23 mouse cellular contexts compared by ENCODE assay signal in the genomic region with DNA sequence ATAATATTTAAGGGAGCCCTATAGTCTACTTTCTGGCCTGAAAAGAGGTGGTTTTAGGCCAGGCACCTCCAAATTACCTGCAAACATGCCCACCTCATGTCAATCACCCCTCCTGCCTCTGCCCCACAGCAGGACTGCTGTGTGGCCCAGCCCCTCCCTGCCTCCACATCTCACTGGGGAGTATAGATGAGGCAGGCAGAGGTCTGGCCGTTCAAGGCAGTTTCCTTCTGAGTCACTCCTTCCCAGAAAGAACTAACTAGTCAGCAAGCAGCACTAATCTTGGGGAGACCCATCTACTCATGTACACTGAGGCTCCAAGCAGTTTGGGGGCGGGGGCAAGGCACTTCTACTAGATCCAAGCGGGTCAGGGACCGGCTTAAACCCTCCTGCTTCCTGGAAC. TPM values are rescaled to one million over a fixed set of nuclear protein-coding genes. Genes with fewer than 3 reads are reported as not detected.
DNase-seq lines count a peak whose midpoint lies in the region; ATAC-seq lines count a peak whose summit lies in the region.
"Had no signal": no experiment of that assay in that cellular context is flagged by ENCODE, and none has a peak within 500 bp of the region (broad histone marks: within the 10 kb centered on the region; RNA-seq: fewer than 3 reads in every experiment).

No protein-coding gene starts in this region.

- H3K79me2 ChIP-seq in macrophage (ENCODE audit: inconsistent target) = no peaks in the 10 kb centered on the region

- peak; percentile 63 for DNase-seq in 3T3-L1 (ENCODE audit: low read depth, low spot score)
- DNase-seq in 416B (ENCODE audit: low read depth) = peak; percentile 52
- DNase-seq in induced T-regulatory cell, adult 2 months (ENCODE audit: low read depth) = peak; percentile 46
- no peak for DNase-seq in cerebellum, adult 18-20 months
- DNase-seq in lung, postnatal 25 days (ENCODE audit: low spot score) = no peak
- DNase-seq: cerebellum, adult 11-12 months; cerebellum, adult 9-11 months; cerebellum, postnatal 36 days; forebrain, postnatal 0 days; gastrocnemius, postnatal 14 days; heart, adult 2 months; heart, postnatal 36 days had no signal

- H3K4me3 ChIP-seq in macrophage (ENCODE audit: inconsistent target) = no peak overlapping the region
- H3K4me3 ChIP-seq: embryonic facial prominence, embryonic 13.5 days; forebrain, embryonic 13.5 days; heart, adult 2 months; heart, embryonic 12.5 days; hindbrain, embryonic 15.5 days had no signal

- H3K36me3 ChIP-seq in macrophage (ENCODE audit: inconsistent target) = no peaks in the 10 kb centered on the region
- H3K36me3 ChIP-seq: embryonic facial prominence, embryonic 13.5 days; G1E; heart, embryonic 12.5 days; hindbrain, embryonic 15.5 days had no signal

- peak overlapping the region; percentile 38 for H3K27ac ChIP-seq in macrophage
- H3K27ac ChIP-seq: embryonic facial prominence, embryonic 13.5 days; forebrain, embryonic 13.5 days; heart, adult 2 months; hindbrain, embryonic 15.5 days had no signal

- ATAC-seq in erythroblast, adult 5-6 weeks (replicated peaks; ENCODE audit: low FRiP score, poor library complexity, severe bottlenecking) = no peak
- ATAC-seq: forebrain, embryonic 13.5 days; forebrain, postnatal 0 days; inflammation-experienced regulatory T-cells, adult 6 months had no signal

- 71% methylated on average over 4 of the region's 4 CpGs for WGBS in macrophage (ENCODE audit: missing documents)

RNA-seq across cellular contexts. Expression of gene Hilpda, which starts 25.2 kb away (rescaled TPM):
- total RNA-seq in macrophage (2018; cell fraction: chromatin; rRNA removed) = 100 to 1,000 TPM in 3 of 26 experiments, 10 to 100 TPM in 11, 1 to 10 TPM in 12; 1.5 to 133 (median 13.4) TPM
- total RNA-seq in macrophage (2018; cell fraction: cytosol; rRNA removed) = 100 to 1,000 TPM in 6 of 26 experiments, 10 to 100 TPM in 9, 1 to 10 TPM in 11; 4.8 to 279 (median 18.9) TPM
- 100 to 1,000 TPM in 4 of 26 experiments, 10 to 100 TPM in 14, 1 to 10 TPM in 8; 4.2 to 176 (median 17.1) TPM for total RNA-seq in macrophage (2018; cell fraction: nucleus; rRNA removed)
- polyA plus RNA-seq in macrophage (2018) = 5.8 to 22.2 TPM (median 7.5 TPM) in 3 replicates
- total RNA-seq in erythroblast, adult 5-6 weeks (2015; ENCODE audit: low replicate concordance) = 0.96 and 2.7 TPM in 2 replicates
- total RNA-seq in erythroblast, adult 5-6 weeks (2017; ENCODE audit: low replicate concordance) = 2.0 TPM in 1 of 2 replicates, not detected in the other

RNA-seq across cellular contexts. Expression of gene Impdh1, which starts 30.9 kb away (rescaled TPM):
- total RNA-seq in macrophage (2018; cell fraction: chromatin; rRNA removed) = 10 to 100 TPM in 12 of 26 experiments, 1 to 10 TPM in 14; 1.9 to 29.1 (median 9.6) TPM
- 10 to 100 TPM in 13 of 26 experiments, 1 to 10 TPM in 13; 4.0 to 17.9 (median 10.1) TPM for total RNA-seq in macrophage (2018; cell fraction: cytosol; rRNA removed)
- 10 to 100 TPM in 11 of 26 experiments, 1 to 10 TPM in 15; 2.9 to 28.9 (median 8.6) TPM for total RNA-seq in macrophage (2018; cell fraction: nucleus; rRNA removed)
- 7.3 to 22.6 TPM (median 9.2 TPM) in 3 replicates for polyA plus RNA-seq in macrophage (2018)
- 9.6 and 12.3 TPM in 2 replicates for total RNA-seq in erythroblast, adult 5-6 weeks (2015; ENCODE audit: low replicate concordance)
- 11.2 and 34.7 TPM in 2 replicates for total RNA-seq in erythroblast, adult 5-6 weeks (2017; ENCODE audit: low replicate concordance)

RNA-seq across cellular contexts. Expression of gene Fam71f2, which starts 32.3 kb away (rescaled TPM):
- 1 to 10 TPM in 7 of 26 experiments, under 1 TPM in 1, not detected in 18; 0.55 to 4.0 (median 2.3) TPM for total RNA-seq in macrophage (2018; cell fraction: chromatin; rRNA removed)
- total RNA-seq in macrophage (2018; cell fraction: cytosol; rRNA removed) = under 1 TPM in 3 of 26 experiments, not detected in 23; 0.10 to 0.18 (median 0.16) TPM
- 1 to 10 TPM in 6 of 26 experiments, under 1 TPM in 3, not detected in 17; 0.76 to 4.0 (median 1.1) TPM for total RNA-seq in macrophage (2018; cell fraction: nucleus; rRNA removed)
- not detected in 3 replicates for polyA plus RNA-seq in macrophage (2018)
- total RNA-seq in erythroblast, adult 5-6 weeks (2015; ENCODE audit: low replicate concordance) = not detected in 2 replicates
- total RNA-seq in erythroblast, adult 5-6 weeks (2017; ENCODE audit: low replicate concordance) = not detected in 2 replicates
- total RNA-seq: adrenal gland, adult 18-20 months; adrenal gland, postnatal 14 days; gastrocnemius, adult 18-20 months; heart, adult 2 months had no signal
- polyA plus RNA-seq: G1E had no signal

Comparison
In these comparisons a context has a peak if more than half of its experiments do, and no peak if none do; other contexts are left out.
1. DNase-seq: peak in 3T3-L1 (single experiment), 416B (single experiment) and induced T-regulatory cell, adult 2 months (single experiment); none in cerebellum, adult 18-20 months (0 of 2) and lung, postnatal 25 days (single experiment).